Mouse (Mus musculus): Measurements from ENCODE around the gene Inpp4b. TPM values are rescaled to one million over a fixed set of nuclear protein-coding genes. Genes with fewer than 3 reads are reported as not detected.
A peak's percentile ranks its signal among the peaks of the same experiment; 100 is the strongest.

Inpp4b gene
- polyA plus RNA-seq, 1 experiment from 2014 or later: 20.7 TPM

- no peak for DNase-seq (ENCODE audit: low spot score)
- Histone ChIP-seq H3K36me3 (ENCODE audit: insufficient read depth, low read length) (no peaks in the 10 kb centered on the region), H3K27ac (ENCODE audit: low read length) (no peak overlapping the region), H3K4me1 (ENCODE audit: insufficient read depth, low read depth, low read length) (no peaks in the 10 kb centered on the region), H3K4me3 (ENCODE audit: low read depth, low read length) (no peak overlapping the region), H3K9me3 (ENCODE audit: low read length) (no peaks in the 10 kb centered on the region), H3K4me2 (replicated peaks; ENCODE audit: low read depth, low read length) (no peak overlapping the region), H3K9ac (replicated peaks; ENCODE audit: low read depth) (no peak overlapping the region), H3K27me3 (replicated peaks; ENCODE audit: insufficient read depth, low read length) (no peaks in the 10 kb centered on the region)
- 84% methylated on average over 1 of the region's 1 CpGs for WGBS
- no peak for TF ChIP-seq EP300 (IDR thresholded peaks at IDR 0.05)
- no peak for TF ChIP-seq CTCF (IDR thresholded peaks at IDR 0.05)
- ATAC-seq: no peak
Measured at GRCm38 (mm10) chr8:81635015-81635414, 292.7 kb downstream of the Inpp4b start.

GRCm38 (mm10) chr8:81635912-81636583 lies 293.7 kb downstream of the Inpp4b start:
- no peak overlapping the region for H3K9ac ChIP-seq (replicated peaks; ENCODE audit: low read depth)
- H3K9me3 ChIP-seq (ENCODE audit: low read length): no peaks in the 10 kb centered on the region
- no peak for ATAC-seq
- DNase-seq (ENCODE audit: low spot score): no peak
- no peaks in the 10 kb centered on the region for H3K36me3 ChIP-seq (ENCODE audit: insufficient read depth, low read length)
- 77% methylated on average over 2 of the region's 2 CpGs for WGBS
- H3K4me1 ChIP-seq (ENCODE audit: insufficient read depth, low read depth, low read length): no peaks in the 10 kb centered on the region
- TF ChIP-seq CTCF (IDR thresholded peaks at IDR 0.05) (no peak), EP300 (IDR thresholded peaks at IDR 0.05) (no peak)
- H3K4me2 ChIP-seq (replicated peaks; ENCODE audit: low read depth, low read length): no peak overlapping the region
- H3K27me3 ChIP-seq (replicated peaks; ENCODE audit: insufficient read depth, low read length): no peaks in the 10 kb centered on the region
- H3K4me3 ChIP-seq (ENCODE audit: low read depth, low read length): no peak overlapping the region
- H3K27ac ChIP-seq (ENCODE audit: low read length): no peak overlapping the region

- H3K36me3 ChIP-seq (ENCODE audit: insufficient read depth, low read length): no peaks in the 10 kb centered on the region
- H3K4me1 ChIP-seq (ENCODE audit: insufficient read depth, low read depth, low read length): no peaks in the 10 kb centered on the region
- ATAC-seq (peak; percentile 86), DNase-seq (ENCODE audit: low spot score) (peak; percentile 81)
- no peak overlapping the region for H3K4me3 ChIP-seq (ENCODE audit: low read depth, low read length)
- WGBS: 53% methylated on average over 3 of the region's 3 CpGs
- H3K27me3 ChIP-seq (replicated peaks; ENCODE audit: insufficient read depth, low read length): no peaks in the 10 kb centered on the region
- peak; percentile 65; the same call in 1 of the 2 replicates for TF ChIP-seq EP300 (IDR thresholded peaks at IDR 0.05)
- no peak for TF ChIP-seq CTCF (IDR thresholded peaks at IDR 0.05)
- H3K9me3 ChIP-seq (ENCODE audit: low read length): no peaks in the 10 kb centered on the region
- no peak overlapping the region for H3K27ac ChIP-seq (ENCODE audit: low read length)
- no peak overlapping the region for H3K4me2 ChIP-seq (replicated peaks; ENCODE audit: low read depth, low read length)
- H3K9ac ChIP-seq (replicated peaks; ENCODE audit: low read depth): no peak overlapping the region
Measured at GRCm38 (mm10) chr8:81638478-81638877, 296.1 kb downstream of the Inpp4b start.

GRCm38 (mm10) chr8:81639820-81640219 lies 297.5 kb downstream of the Inpp4b start:
- Histone ChIP-seq H3K27me3 (replicated peaks; ENCODE audit: insufficient read depth, low read length) (no peaks in the 10 kb centered on the region), H3K4me3 (ENCODE audit: low read depth, low read length) (no peak overlapping the region), H3K9me3 (ENCODE audit: low read length) (no peaks in the 10 kb centered on the region), H3K4me2 (replicated peaks; ENCODE audit: low read depth, low read length) (no peak overlapping the region), H3K9ac (replicated peaks; ENCODE audit: low read depth) (no peak overlapping the region), H3K36me3 (ENCODE audit: insufficient read depth, low read length) (no peaks in the 10 kb centered on the region), H3K27ac (ENCODE audit: low read length) (no peak overlapping the region), H3K4me1 (ENCODE audit: insufficient read depth, low read depth, low read length) (no peaks in the 10 kb centered on the region)
- no peak for ATAC-seq
- TF ChIP-seq EP300 (IDR thresholded peaks at IDR 0.05): no peak
- TF ChIP-seq CTCF (IDR thresholded peaks at IDR 0.05): no peak
- no peak for DNase-seq (ENCODE audit: low spot score)
- WGBS: 78% methylated on average over 4 of the region's 4 CpGs

- no peak for TF ChIP-seq EP300 (IDR thresholded peaks at IDR 0.05)
- no peak for TF ChIP-seq CTCF (IDR thresholded peaks at IDR 0.05)
- no peaks in the 10 kb centered on the region for H3K27me3 ChIP-seq (replicated peaks; ENCODE audit: insufficient read depth, low read length)
- WGBS: 86% methylated on average over 4 of the region's 4 CpGs
- no peaks in the 10 kb centered on the region for H3K9me3 ChIP-seq (ENCODE audit: low read length)
- H3K4me2 ChIP-seq (replicated peaks; ENCODE audit: low read depth, low read length): no peak overlapping the region
- no peaks in the 10 kb centered on the region for H3K36me3 ChIP-seq (ENCODE audit: insufficient read depth, low read length)
- H3K4me3 ChIP-seq (ENCODE audit: low read depth, low read length): no peak overlapping the region
- ATAC-seq (no peak), DNase-seq (ENCODE audit: low spot score) (no peak)
- H3K9ac ChIP-seq (replicated peaks; ENCODE audit: low read depth): no peak overlapping the region
- no peak overlapping the region for H3K27ac ChIP-seq (ENCODE audit: low read length)
- no peaks in the 10 kb centered on the region for H3K4me1 ChIP-seq (ENCODE audit: insufficient read depth, low read depth, low read length)
Measured at GRCm38 (mm10) chr8:81643030-81643429, 300.7 kb downstream of the Inpp4b start.

GRCm38 (mm10) chr8:81692167-81692566 lies 349.8 kb downstream of the Inpp4b start:
- Histone ChIP-seq H3K27ac (ENCODE audit: low read length) (no peak overlapping the region), H3K4me1 (ENCODE audit: insufficient read depth, low read depth, low read length) (no peaks in the 10 kb centered on the region), H3K4me2 (replicated peaks; ENCODE audit: low read depth, low read length) (no peak overlapping the region), H3K9ac (replicated peaks; ENCODE audit: low read depth) (no peak overlapping the region), H3K4me3 (ENCODE audit: low read depth, low read length) (no peak overlapping the region), H3K27me3 (replicated peaks; ENCODE audit: insufficient read depth, low read length) (no peaks in the 10 kb centered on the region), H3K36me3 (ENCODE audit: insufficient read depth, low read length) (no peaks in the 10 kb centered on the region), H3K9me3 (ENCODE audit: low read length) (no peaks in the 10 kb centered on the region)
- TF ChIP-seq CTCF (IDR thresholded peaks at IDR 0.05) (no peak), EP300 (IDR thresholded peaks at IDR 0.05) (no peak)
- no peak for ATAC-seq
- no peak for DNase-seq (ENCODE audit: low spot score)

- Histone ChIP-seq H3K27me3 (replicated peaks; ENCODE audit: insufficient read depth, low read length) (no peaks in the 10 kb centered on the region), H3K9ac (replicated peaks; ENCODE audit: low read depth) (no peak overlapping the region), H3K4me2 (replicated peaks; ENCODE audit: low read depth, low read length) (no peak overlapping the region), H3K36me3 (ENCODE audit: insufficient read depth, low read length) (no peaks in the 10 kb centered on the region), H3K4me3 (ENCODE audit: low read depth, low read length) (no peak overlapping the region), H3K27ac (ENCODE audit: low read length) (no peak overlapping the region), H3K4me1 (ENCODE audit: insufficient read depth, low read depth, low read length) (no peaks in the 10 kb centered on the region), H3K9me3 (ENCODE audit: low read length) (no peaks in the 10 kb centered on the region)
- no peak for DNase-seq (ENCODE audit: low spot score)
- ATAC-seq: no peak
- WGBS: 29% methylated on average over 2 of the region's 2 CpGs
- TF ChIP-seq EP300 (IDR thresholded peaks at IDR 0.05) (no peak), CTCF (IDR thresholded peaks at IDR 0.05) (no peak)
Measured at GRCm38 (mm10) chr8:81694893-81695292, 352.5 kb downstream of the Inpp4b start.

All from lung, postnatal 0 days (tissue).